Mouse (Mus musculus) ovary, adult 2 months (tissue): ENCODE measurements around the gene Vmn1r21. TPM values are rescaled to one million over a fixed set of nuclear protein-coding genes. Genes with fewer than 3 reads are reported as not detected.

Experiments
- polyA plus RNA-seq: library from polyadenylated mRNA; depleted of rRNA; stranded (reverse); fragments of >200 nt; gene quantifications from 2 replicates; pipeline ENCODE4 v1.2.3, GENCODE M21; 2012; rRNA removed

Vmn1r21 gene
- polyA plus RNA-seq: not detected in 2 replicates

GRCm38 (mm10) chr6:57850286-57850685 lies at the start of gene Vmn1r21:
TSS of gene Vmn1r21 (minus strand) at chr6:57850343.

GRCm38 (mm10) chr6:57824422-57825258 lies 25.5 kb downstream of the Vmn1r21 start, which contains the start of gene Vopp1:
TSS of gene Vopp1 (minus strand) at chr6:57825159.

Other genes with a start within 250 kb of the Vmn1r21 start
- 15.9 and 25.0 TPM in 2 replicates for gene Pyurf, start 158.3 kb downstream of the Vmn1r21 start, polyA plus RNA-seq
- 3.7 and 4.7 TPM in 2 replicates for gene Lancl2, start 147.8 kb downstream of the Vmn1r21 start, polyA plus RNA-seq
- gene Vopp1, start 25.2 kb downstream of the Vmn1r21 start, polyA plus RNA-seq: 20.7 and 23.0 TPM in 2 replicates
- gene Vmn1r22, start 57.7 kb upstream of the Vmn1r21 start, polyA plus RNA-seq: not detected in 2 replicates
- not detected in 2 replicates for gene Vmn1r23, start 76.5 kb upstream of the Vmn1r21 start, polyA plus RNA-seq
- not detected in 2 replicates for gene Vmn1r24, start 111.2 kb upstream of the Vmn1r21 start, polyA plus RNA-seq
- not detected in 2 replicates for gene Vmn1r25, start 130.5 kb upstream of the Vmn1r21 start, polyA plus RNA-seq
- gene Vmn1r26, start 164.8 kb upstream of the Vmn1r21 start, polyA plus RNA-seq: not detected in 2 replicates